Mouse (Mus musculus) T-helper 1 cell (primary cell): ENCODE data around the gene Ncor2.

Experiments
- in situ Hi-C: fragments of 300-600 bp; cut with MboI, MseI; formaldehyde crosslinking; loops from one replicate; pipeline ENCODE4 v1.15.1; 2025; ENCODE audit warnings: high pct_unique_total_duplicates

Ncor2 gene

DNA sequence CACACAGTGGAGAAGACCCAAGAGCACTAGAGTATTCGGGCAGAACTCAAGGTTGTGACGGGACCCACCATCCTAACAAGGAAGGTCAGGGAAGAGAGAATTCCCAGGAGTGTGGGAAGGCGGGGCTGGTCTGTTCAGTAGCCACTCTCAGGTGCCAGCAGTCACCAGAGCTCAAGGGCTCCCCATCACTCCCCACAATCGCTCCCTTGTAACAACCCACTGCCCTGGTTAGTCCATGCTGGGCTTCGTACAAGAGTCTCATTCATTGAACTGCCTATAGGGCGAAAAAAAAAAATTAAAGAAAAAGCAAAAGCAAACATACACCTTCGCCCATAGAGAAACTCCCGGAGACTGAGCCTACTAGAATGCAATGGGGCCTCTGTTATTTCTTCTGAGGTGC lies 186.7 kb downstream of the Ncor2 start:
- in situ Hi-C loops, result no loop called here

DNA sequence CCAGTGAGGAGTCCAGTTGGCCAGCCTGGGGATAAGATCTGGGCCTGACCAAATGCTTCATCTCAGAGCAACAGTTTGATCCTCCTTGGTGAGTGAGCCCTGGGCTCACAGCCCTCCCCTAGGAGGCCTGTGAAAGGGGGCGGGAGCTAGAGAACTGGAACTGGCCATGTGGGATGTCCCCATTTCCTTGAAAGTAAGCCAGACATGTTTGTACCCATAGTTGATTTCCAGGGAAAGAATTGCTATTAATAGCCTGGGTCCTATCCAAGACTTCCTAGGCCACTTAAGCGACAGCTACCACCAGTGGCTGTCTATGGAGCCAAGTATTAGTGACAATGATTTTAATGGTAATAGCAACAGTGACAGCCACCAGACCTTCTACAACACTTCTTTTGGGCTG lies 189.3 kb downstream of the Ncor2 start:
- in situ Hi-C loops, result no loop called here

GRCm38 (mm10) chr5:124986656-124987055 lies 192.4 kb downstream of the Ncor2 start:
- in situ Hi-C loops, result no loop called here

DNA sequence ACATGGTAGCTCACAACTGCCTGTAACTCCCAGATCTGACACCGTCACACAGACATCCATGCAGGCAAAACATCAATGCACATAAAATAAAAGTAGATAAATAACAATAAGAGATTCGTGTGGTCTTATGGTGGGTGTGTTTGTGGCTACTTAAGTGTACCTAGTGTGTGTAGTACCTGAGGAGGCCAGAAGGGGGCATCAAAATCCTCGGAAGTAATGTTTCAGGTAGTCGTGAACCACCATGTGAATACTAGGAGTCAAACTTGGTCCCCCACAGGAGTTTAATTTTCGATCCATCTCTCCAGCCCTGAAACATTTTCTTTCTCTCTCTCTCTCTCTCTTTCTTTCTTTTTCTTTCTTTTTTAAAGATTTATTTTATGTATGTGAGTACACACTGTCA lies 192.8 kb downstream of the Ncor2 start:
- in situ Hi-C loops, result no loop called here

GRCm38 (mm10) chr5:124969790-124970189 lies 209.2 kb downstream of the Ncor2 start:
- in situ Hi-C loops, result no loop called here
